Mouse (Mus musculus): ENCODE results near the gene Qsox1.

DNA sequence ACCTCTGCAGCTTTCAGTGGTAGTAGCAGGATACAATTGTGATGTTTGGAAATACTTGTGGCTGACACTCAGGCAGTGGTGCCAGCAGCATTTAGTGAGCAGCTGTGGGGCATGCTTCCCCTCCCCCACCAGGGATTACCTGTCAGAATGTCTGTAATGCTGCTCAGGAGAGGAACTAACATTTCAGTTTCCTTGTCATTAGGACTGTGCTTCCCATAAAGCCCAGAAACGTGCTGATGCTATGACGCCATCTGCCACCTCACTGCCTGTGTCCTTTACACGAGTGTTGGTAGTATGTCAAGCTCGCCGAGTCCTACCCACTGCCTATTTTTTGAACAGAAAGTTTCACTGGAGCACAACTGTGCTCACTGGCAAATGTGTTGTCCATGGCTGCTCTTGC is 8.0 kb upstream of the Qsox1 start:
- no peak for TF ChIP-seq ZNF384 (IDR thresholded peaks at IDR 0.05; ENCODE audit: low read depth, low read length)
- no peak for TF ChIP-seq ZMIZ1 (IDR thresholded peaks at IDR 0.05; ENCODE audit: low read depth, low read length)
- no peak for TF ChIP-seq MEF2A (IDR thresholded peaks at IDR 0.05; ENCODE audit: extremely low read depth, insufficient replicate concordance, low read depth, low read length, poor library complexity, severe bottlenecking)
- no peak for TF ChIP-seq MAFK (IDR thresholded peaks at IDR 0.05; ENCODE audit: borderline replicate concordance, low read depth, low read length)
- no peak for TF ChIP-seq RCOR1 (IDR thresholded peaks at IDR 0.05; ENCODE audit: low read depth, low read length)
